Mouse (Mus musculus): ENCODE data around the gene Lonp2. TPM values are rescaled to one million over a fixed set of nuclear protein-coding genes. Genes with fewer than 3 reads are reported as not detected.

Gene Lonp2
- polyA plus RNA-seq, 1 experiment from 2014 or later, result 93.6 TPM

DNA sequence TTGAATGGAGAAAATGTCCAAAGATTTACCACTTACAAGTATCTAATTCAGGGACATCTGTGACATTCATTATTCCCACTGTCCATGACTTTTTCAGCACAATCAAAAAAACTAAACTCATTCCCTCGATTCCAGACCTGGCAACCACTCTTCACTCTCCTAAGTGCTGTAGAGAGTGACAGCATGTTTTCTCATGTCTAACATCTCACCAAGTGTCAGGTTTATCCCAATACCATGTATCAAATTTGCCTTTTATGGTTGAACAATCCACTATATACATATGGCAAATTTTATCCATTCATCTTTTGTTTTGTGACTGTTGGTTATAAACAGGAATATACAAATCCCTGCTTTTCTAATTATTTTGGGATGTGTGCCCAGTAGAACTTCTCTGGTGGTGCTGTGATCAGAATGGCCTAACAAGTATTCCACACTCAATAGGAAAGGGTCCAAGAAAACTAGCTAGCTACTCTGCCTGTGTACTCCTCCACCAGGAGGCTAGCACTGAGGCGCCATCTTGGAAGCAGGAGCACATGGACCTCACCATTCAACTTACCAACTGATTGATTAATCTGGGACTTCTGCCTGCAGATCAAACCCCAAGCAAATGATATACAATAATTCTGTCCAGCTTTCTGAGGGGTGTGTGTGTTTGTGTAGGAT is 94.6 kb downstream of the Lonp2 start:
- Histone ChIP-seq H3K9ac (replicated peaks) (no peak overlapping the region), H3K36me3 (peaks cover 21% of the 10 kb centered on the region), H3K4me1 (peaks cover 5% of the 10 kb centered on the region; the same call in 1 of the 2 replicates), H3K27me3 (replicated peaks) (no peaks in the 10 kb centered on the region), H3K4me3 (replicated peaks) (no peak overlapping the region), H3K9me3 (replicated peaks) (no peaks in the 10 kb centered on the region), H3K4me2 (no peak overlapping the region), H3K27ac (replicated peaks) (no peak overlapping the region)
- no peak for ATAC-seq (ENCODE audit: low FRiP score)
- WGBS, result 89% methylated on average over 2 of the region's 2 CpGs

DNA sequence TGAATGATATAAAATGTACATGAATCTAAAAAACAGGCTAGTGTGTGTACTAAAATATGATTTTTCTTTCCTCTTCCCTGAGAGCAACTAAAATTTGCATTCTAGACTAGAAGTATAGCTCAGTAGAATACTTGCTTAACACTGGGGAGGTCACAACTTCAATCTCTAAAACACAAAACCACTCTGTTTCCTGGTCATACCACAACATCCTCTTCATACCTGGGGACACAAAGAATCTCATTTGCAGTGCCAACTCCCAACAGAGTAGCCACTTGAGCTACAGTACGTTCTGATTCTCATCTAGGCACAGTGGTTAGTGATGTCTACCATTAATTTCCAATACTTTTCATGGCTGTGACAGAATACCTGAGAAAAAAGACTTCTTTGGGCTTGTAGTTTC is 95.5 kb downstream of the Lonp2 start:
- Histone ChIP-seq H3K9me3 (replicated peaks) (no peaks in the 10 kb centered on the region), H3K4me3 (replicated peaks) (no peak overlapping the region), H3K36me3 (peaks cover 20% of the 10 kb centered on the region), H3K27me3 (replicated peaks) (no peaks in the 10 kb centered on the region), H3K4me2 (no peak overlapping the region), H3K4me1 (0 out of 2 replicates have a peak, but pooled peaks cover 2% of the 10 kb centered on the region), H3K27ac (replicated peaks) (no peak overlapping the region), H3K9ac (replicated peaks) (no peak overlapping the region)
- ATAC-seq (ENCODE audit: low FRiP score), result no peak
- 90% methylated on average over 1 of the region's 1 CpGs for whole genome bisulfite sequencing

DNA sequence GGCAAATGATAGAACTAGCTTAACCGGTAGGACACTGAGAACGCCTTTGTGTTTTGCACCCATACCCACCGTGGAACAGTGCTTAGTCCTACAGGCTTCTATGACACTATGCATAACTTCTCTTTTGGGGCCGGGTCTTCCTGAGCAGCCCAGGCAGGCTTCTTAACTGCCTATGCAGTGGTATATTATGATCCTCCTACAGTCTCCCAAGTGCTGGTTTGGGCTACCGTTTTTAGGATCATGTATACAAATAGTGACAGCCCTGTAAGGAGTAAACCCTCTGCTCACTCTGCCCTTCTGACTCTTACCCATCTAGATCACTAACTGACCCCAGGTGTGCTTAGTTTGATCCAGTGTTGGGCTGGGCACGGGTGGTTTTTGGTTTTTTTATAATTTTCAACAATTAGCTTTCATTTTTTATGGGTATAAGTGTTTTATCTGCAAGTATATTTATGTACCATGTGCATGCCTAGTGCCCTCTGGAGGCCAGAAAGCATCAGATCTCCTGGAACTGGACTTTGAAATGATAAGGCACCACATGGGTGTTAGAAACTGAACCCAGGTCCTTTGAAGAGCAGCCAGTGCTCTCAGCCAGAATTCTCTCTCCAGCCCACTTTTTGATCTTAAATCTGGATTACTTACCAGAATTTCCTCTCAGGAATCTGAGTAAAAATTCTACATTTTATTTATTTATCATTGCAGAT is 97.1 kb downstream of the Lonp2 start:
- H3K4me2 ChIP-seq, result no peak overlapping the region
- WGBS, result 91% methylated on average over 6 of the region's 6 CpGs
- H3K27ac ChIP-seq (replicated peaks), result no peak overlapping the region
- H3K4me3 ChIP-seq (replicated peaks), result no peak overlapping the region
- peaks cover 17% of the 10 kb centered on the region; the same call in 1 of the 2 replicates for H3K36me3 ChIP-seq
- no peaks in the 10 kb centered on the region for H3K4me1 ChIP-seq
- no peaks in the 10 kb centered on the region for H3K9me3 ChIP-seq (replicated peaks)
- ATAC-seq (ENCODE audit: low FRiP score), result no peak
- no peaks in the 10 kb centered on the region for H3K27me3 ChIP-seq (replicated peaks)
- H3K9ac ChIP-seq (replicated peaks), result no peak overlapping the region

DNA sequence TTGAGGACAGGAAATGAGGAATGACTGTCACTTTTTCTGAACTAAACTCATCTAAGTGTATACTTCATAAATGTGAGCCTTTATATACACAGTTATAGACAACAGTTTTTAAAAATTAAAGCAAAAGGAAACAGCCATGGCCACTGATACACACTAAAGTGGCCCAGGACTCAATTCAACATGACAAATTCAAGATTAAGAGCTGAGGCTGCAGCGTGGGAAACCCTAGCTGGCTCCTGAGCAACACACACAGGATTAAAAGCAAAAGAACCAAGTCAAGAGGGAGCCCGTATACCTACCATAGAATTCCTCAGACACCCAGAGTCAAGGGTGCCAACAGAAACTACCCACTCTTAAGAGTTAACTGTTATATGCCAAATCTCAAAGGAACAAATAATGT is 97.6 kb downstream of the Lonp2 start:
- Histone ChIP-seq H3K27ac (replicated peaks) (no peak overlapping the region), H3K4me3 (replicated peaks) (no peak overlapping the region), H3K27me3 (replicated peaks) (no peaks in the 10 kb centered on the region), H3K9ac (replicated peaks) (no peak overlapping the region), H3K9me3 (replicated peaks) (no peaks in the 10 kb centered on the region), H3K4me2 (no peak overlapping the region), H3K36me3 (peaks cover 17% of the 10 kb centered on the region; the same call in 1 of the 2 replicates), H3K4me1 (no peaks in the 10 kb centered on the region)
- ATAC-seq (ENCODE audit: low FRiP score), result no peak
- 85% methylated on average over 2 of the region's 2 CpGs for WGBS

DNA sequence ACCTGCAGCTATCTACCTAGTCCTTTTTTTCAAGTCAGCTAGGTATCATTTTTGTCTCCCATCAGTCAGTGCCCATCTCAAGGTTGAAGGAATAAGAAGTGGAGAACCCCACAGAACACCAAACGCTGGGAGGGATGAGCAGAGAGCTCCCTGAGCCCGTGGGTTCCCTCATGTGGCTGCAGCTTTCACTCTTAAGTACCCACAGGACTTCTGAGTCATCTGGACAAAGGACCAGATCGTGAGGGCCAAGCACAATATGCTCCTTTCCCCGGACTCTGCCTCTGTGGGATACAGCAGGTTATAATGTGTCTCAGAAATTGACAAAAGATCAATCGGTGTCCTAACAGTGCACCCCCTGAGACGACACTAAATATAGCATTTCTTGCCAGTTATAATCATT is 103.1 kb downstream of the Lonp2 start:
- Histone ChIP-seq H3K4me1 (peaks cover 32% of the 10 kb centered on the region), H3K36me3 (peaks cover 3% of the 10 kb centered on the region; the same call in 1 of the 2 replicates), H3K27me3 (replicated peaks) (no peaks in the 10 kb centered on the region), H3K27ac (replicated peaks) (no peak overlapping the region), H3K9me3 (replicated peaks) (no peaks in the 10 kb centered on the region), H3K4me3 (replicated peaks) (no peak overlapping the region), H3K4me2 (no peak overlapping the region), H3K9ac (replicated peaks) (no peak overlapping the region)
- no peak for ATAC-seq (ENCODE audit: low FRiP score)
- WGBS, result 75% methylated on average over 6 of the region's 6 CpGs

DNA sequence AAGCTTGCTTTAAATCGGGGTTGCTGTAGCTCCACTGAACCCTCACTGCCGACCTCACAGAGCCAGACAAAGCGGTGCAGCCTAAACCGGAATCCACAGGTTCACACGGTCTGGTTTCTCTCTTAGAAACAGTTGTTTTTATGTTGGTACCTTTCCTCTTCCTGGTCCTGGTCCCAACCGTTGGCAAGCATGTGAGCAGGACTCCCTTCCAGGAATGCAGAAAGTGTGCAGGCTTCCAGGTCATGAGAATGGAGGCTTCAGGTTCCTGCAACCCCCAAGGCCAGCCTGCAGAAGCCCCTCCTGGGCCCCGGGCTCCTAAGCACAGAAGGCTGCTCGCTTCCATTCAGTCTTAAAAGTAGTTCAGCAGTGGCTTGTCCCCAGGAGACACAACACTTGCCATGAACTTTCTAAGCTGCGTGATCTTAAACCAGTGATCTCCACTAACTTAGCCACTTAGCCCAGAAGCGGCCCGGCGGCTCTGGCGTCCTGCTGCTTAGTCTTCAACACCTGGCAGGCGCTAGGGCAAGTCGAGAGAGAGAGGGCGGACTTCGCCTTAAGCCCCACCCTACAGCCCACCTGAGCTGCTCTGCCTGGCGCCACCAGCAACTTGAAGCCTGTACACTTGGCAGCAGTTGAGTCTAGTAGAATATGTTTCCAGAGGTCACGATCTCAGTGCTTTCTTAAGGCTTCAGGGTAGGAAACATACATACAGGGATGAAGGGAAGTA is 104.5 kb downstream of the Lonp2 start:
- 76% methylated on average over 19 of the region's 19 CpGs for WGBS
- ATAC-seq (ENCODE audit: low FRiP score), result no peak
- no peaks in the 10 kb centered on the region for H3K27me3 ChIP-seq (replicated peaks)
- H3K9ac ChIP-seq (replicated peaks), result no peak overlapping the region
- no peak overlapping the region for H3K4me2 ChIP-seq
- peaks cover under 1% of the 10 kb centered on the region; the same call in 1 of the 2 replicates for H3K36me3 ChIP-seq
- no peak overlapping the region for H3K27ac ChIP-seq (replicated peaks)
- no peak overlapping the region for H3K4me3 ChIP-seq (replicated peaks)
- H3K9me3 ChIP-seq (replicated peaks), result no peaks in the 10 kb centered on the region
- peaks cover 32% of the 10 kb centered on the region for H3K4me1 ChIP-seq

DNA sequence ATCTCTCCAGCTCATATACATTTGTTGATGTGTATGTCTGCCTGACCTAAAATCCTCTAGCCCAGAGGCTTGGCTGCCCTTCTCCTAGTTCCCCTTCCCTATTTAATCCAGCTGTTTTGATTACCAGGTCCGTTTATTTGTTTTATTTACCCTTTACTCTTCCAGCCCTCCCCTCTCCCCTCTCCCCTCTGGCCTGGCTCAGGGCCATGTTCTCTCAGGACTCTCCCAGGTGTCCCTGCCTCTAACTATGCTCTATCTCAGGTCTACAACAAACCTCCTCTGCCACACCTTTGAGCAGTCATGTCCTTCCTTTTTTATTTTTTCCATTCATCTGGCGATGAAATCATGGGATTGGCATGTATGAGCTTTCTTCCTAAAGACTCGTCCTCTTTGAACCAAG is 106.5 kb downstream of the Lonp2 start:
- Histone ChIP-seq H3K4me1 (peaks cover 41% of the 10 kb centered on the region), H3K4me2 (no peak overlapping the region), H3K9me3 (replicated peaks) (no peaks in the 10 kb centered on the region), H3K27ac (replicated peaks) (no peak overlapping the region), H3K4me3 (replicated peaks) (no peak overlapping the region), H3K9ac (replicated peaks) (0 out of 2 replicates have a peak overlapping the region, but pooled peaks have one; percentile 7), H3K36me3 (no peaks in the 10 kb centered on the region; the same call in 1 of the 2 replicates), H3K27me3 (replicated peaks) (no peaks in the 10 kb centered on the region)
- 59% methylated on average over 3 of the region's 3 CpGs for WGBS
- no peak for ATAC-seq (ENCODE audit: low FRiP score)

DNA sequence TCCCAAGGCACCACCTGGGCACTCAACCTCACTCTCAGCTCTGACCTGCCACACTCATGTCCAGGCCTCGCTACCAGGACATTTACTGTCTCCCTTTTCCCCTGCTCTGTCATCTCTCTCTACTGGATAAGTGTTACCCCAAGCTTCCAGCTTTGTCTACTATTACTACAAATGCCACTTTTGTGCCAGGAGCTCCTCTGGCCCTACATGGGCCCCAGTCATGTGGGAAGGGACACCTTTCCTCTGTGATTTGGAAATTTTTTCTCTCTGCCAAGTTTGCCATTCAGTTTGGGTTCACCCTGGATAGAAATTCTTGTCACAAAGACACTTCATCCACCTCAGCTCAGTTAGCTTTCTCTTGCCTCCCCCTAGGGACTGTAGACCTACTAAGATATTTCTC is 107.0 kb downstream of the Lonp2 start:
- Histone ChIP-seq H3K36me3 (no peaks in the 10 kb centered on the region), H3K9ac (replicated peaks) (no peak overlapping the region), H3K27ac (replicated peaks) (no peak overlapping the region), H3K27me3 (replicated peaks) (no peaks in the 10 kb centered on the region), H3K4me1 (peaks cover 47% of the 10 kb centered on the region), H3K4me2 (no peak overlapping the region), H3K9me3 (replicated peaks) (no peaks in the 10 kb centered on the region), H3K4me3 (replicated peaks) (no peak overlapping the region)
- 90% methylated on average over 1 of the region's 1 CpGs for WGBS
- ATAC-seq (ENCODE audit: low FRiP score), result no peak

DNA sequence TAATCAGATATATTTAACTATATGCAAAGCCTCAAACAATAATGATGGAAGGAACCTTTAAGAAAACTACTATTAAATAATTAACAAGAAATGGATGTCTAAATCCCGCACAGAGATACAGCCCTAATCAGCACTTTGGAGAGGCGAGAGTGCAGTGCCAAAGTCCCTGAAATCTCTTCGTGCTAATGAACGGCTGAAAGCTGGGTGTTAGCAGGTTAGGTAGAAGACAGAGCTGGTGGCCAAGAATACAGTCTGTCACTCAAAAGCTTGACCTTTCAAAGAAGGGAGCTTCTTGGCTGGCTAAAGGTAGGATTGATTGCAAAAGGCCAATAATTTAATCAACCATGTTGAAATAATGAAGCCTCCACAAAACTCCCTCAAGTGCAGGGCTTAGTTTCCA is 110.3 kb downstream of the Lonp2 start:
- no peak overlapping the region for H3K9ac ChIP-seq (replicated peaks)
- H3K4me2 ChIP-seq, result no peak overlapping the region
- no peaks in the 10 kb centered on the region for H3K27me3 ChIP-seq (replicated peaks)
- H3K4me3 ChIP-seq (replicated peaks), result no peak overlapping the region
- 81% methylated on average over 4 of the region's 4 CpGs for WGBS
- no peaks in the 10 kb centered on the region for H3K9me3 ChIP-seq (replicated peaks)
- H3K36me3 ChIP-seq, result no peaks in the 10 kb centered on the region
- no peak for ATAC-seq (ENCODE audit: low FRiP score)
- H3K4me1 ChIP-seq, result peaks cover 39% of the 10 kb centered on the region
- no peak overlapping the region for H3K27ac ChIP-seq (replicated peaks)

DNA sequence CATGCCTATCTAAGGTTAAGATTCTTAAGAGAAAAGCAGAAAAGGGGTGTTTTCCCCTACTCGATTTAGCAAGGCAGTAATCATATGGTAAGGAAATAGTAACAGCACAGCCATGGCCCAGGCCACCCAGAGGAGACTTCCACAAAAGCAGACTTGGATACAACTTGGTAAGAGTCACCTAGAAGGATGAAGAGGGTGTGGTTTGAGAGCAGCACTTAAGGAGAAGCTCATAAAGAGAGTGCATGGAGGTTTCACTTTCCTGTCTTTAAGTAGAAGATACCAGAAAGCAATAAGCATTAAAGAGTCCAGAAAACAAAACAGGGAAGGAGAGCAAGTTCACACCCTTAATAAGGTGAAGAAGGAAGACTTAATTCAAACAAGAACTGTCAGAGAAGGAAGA is 111.1 kb downstream of the Lonp2 start:
- Histone ChIP-seq H3K27ac (replicated peaks) (no peak overlapping the region), H3K27me3 (replicated peaks) (no peaks in the 10 kb centered on the region), H3K9ac (replicated peaks) (no peak overlapping the region), H3K4me1 (peaks cover 38% of the 10 kb centered on the region), H3K4me2 (no peak overlapping the region), H3K9me3 (replicated peaks) (no peaks in the 10 kb centered on the region), H3K4me3 (replicated peaks) (no peak overlapping the region), H3K36me3 (no peaks in the 10 kb centered on the region)
- WGBS, result 88% methylated on average over 1 of the region's 1 CpGs
- no peak for ATAC-seq (ENCODE audit: low FRiP score)

DNA sequence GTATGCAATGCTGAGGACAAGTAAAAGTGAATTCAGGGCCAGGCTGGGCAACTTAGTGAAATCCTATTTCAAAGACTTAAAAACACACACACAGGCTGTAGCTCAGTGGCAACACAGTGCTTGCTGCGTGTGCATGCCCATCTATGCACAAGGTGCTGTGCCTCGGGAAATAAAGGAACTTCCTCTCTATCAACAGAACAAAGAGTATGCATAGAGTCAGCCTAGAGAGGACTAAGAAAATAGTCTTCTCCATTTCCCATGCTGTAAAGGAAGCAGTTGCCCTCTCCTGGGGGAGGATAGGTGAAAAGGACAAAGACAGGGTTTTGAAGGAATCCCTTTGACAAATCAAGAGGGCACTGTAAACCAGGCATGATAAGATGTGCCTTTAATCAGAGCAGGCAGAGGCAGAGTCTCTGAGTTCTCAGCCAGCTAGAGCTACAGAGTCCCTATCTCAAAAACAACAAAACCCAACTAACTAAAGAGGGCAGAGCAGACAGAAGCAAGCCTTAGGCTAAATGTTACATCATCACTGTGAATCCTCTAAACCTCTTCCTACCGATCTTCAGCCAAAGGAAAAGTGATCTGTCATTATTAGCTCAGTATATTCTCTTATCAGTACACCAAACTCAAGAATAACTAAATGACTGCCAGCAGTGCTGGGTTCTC is 111.7 kb downstream of the Lonp2 start:
- Histone ChIP-seq H3K4me2 (no peak overlapping the region), H3K27me3 (replicated peaks) (no peaks in the 10 kb centered on the region), H3K9ac (replicated peaks) (no peak overlapping the region), H3K36me3 (no peaks in the 10 kb centered on the region), H3K4me3 (replicated peaks) (no peak overlapping the region), H3K4me1 (peaks cover 32% of the 10 kb centered on the region), H3K27ac (replicated peaks) (no peak overlapping the region), H3K9me3 (replicated peaks) (no peaks in the 10 kb centered on the region)
- ATAC-seq (ENCODE audit: low FRiP score), result no peak
- WGBS, result 56% methylated on average over 3 of the region's 3 CpGs

Data from neural tube, embryonic 15.5 days (tissue).